Mouse (Mus musculus): ENCODE measurements around the gene Sult1a1.

Sult1a1 gene

DNA sequence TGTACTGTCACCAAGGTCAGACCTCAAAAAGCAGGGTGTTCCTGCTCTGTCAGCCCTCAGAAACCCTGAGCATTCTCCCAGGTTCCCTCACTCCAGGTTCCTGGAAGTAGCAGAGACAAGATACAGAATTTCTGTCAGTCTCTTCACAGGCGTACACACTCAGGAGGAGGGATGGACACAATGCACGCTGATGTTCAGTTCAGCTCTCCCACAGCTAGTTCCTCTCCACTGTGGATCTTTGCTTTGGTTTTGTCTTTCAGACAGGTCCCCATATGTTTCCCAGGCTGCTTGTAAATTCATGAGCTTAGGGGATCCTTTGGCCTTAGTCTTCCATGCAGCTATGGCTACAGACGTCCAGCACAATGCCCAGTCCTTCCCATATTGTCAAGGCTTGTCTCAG is 20.7 kb upstream of the Sult1a1 start:
- WGBS, result 44% methylated on average over 3 of the region's 3 CpGs

GRCm38 (mm10) chr7:126696303-126696702 is 20.1 kb upstream of the Sult1a1 start:
- 3% methylated on average over 17 of the region's 17 CpGs for WGBS

GRCm38 (mm10) chr7:126695631-126696207 is 19.5 kb upstream of the Sult1a1 start, which contains the start of gene Slx1b:
Gene Slx1b (minus strand): TSS chr7:126695784.
- WGBS, result under 1% methylated on average over 40 of the region's 40 CpGs

DNA sequence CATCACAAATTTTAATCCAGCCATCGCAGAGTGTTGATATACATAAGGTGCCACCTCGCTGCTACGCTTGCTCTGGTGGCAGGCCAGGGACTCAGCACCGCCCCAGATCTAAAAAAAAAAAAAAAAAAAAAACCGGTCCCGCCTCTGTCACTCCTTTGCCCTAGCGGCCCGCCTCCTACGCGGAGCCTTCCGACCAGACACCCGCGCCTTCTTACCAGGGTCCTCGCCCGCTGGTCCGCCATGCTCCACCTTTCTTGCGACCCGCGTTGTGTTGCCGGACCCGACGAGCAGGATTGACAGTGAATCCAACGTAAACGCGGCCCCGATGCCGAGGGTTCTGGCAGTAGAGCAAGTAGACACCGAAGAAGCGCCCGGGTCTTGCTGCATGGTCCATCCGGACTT is 19.0 kb upstream of the Sult1a1 start, which contains the start of gene Bola2:
Gene Bola2 (plus strand): TSS at position 192 of the 402 bp plus-strand sequence.
- under 1% methylated on average over 31 of the region's 31 CpGs for WGBS

DNA sequence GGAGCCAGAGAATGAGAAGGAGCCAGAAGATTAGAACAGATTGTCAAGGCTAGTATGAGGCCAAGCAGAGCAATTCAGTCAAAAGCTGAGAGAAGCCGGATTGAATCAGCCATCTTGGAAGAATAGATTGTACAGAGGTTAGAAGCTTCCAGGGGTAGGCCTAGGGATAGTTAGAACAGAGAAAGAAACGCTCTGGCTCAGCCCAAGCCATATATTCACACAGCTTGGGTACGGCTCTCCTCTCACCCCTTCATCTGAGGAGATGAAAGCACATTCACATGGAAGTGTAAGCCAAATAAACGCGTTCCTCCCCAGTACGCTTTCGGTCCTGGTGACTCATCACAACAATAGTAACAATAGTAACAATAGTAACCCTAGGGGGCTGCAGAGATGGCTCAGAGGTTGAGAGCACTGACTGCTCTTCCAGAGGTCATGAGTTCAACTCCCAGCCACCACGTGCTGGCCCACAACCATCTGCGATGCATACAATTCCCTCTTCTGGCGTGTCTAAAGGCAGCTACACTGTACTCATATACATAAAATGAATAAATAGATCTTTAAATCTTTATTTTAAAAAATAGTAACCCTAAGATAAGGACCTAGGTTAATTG is 18.3 kb upstream of the Sult1a1 start:
- WGBS, result 12% methylated on average over 10 of the region's 10 CpGs

DNA sequence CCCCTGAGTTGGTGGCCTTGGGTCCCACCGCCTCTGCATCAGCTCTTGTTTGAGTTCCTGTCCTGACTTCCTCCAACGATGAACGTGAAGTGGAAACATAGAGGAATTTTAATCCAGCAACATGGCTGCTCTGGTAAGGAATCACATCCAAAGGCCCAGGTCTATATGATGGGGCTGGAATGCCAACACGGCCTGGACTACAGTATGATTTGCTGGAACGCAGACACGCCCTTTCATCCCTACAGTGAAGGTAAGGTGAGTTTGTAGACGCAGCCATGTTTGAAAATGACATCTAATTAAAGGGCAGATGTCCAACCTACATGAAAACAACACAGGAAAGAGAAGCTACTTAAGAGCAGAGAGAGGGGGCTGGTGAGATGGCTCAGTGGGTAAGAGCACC is 17.5 kb upstream of the Sult1a1 start:
- WGBS, result 68% methylated on average over 7 of the region's 7 CpGs

GRCm38 (mm10) chr7:126693256-126693655 is 17.0 kb upstream of the Sult1a1 start:
- WGBS, result 14% methylated on average over 3 of the region's 3 CpGs

DNA sequence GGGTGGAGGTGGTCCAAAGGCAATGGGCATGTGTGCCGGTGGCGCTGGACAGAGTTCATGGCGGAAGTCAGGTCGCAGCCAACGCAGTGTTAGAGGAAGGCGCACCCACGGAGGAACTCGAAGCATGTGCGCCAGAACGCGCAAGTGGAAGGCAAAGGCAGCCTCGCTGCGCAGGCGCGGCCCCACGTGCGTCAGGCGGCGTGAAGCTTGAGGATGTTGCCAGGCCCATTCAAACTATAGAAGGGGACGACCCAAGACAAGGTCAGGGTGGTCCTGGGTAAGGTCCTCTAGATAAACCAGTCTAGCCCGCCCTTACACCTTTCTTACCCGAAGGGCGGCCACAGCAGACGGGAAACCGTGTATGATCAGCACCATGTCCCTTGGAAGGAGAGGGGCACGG is 16.2 kb upstream of the Sult1a1 start:
- whole genome bisulfite sequencing, result 94% methylated on average over 26 of the region's 26 CpGs

DNA sequence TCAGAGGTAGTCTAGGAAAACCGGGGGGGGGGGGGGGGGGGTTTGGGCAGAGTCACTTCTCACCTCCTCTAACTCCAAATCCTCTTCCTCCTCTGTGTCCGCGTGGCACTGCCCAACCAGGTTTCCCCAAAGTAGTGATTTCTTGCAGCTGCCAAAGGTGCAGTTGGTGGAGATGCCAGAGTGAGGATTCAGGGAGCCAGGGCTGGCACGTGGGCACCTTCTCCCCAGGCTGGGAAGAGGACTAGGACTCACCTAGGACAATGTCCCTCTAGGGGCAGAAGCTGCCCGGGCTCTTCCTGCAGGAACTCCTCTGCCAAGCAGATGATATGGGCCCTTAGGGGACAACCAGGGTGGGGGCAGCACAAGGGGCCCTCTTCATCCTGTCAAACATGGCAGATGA is 15.4 kb upstream of the Sult1a1 start:
- WGBS, result 72% methylated on average over 5 of the region's 5 CpGs

GRCm38 (mm10) chr7:126690737-126691136 is 14.5 kb upstream of the Sult1a1 start:
- WGBS, result 71% methylated on average over 3 of the region's 3 CpGs

- 87% methylated on average over 3 of the region's 3 CpGs for WGBS
These were observed 12.8 kb upstream of the Sult1a1 start for GRCm38 (mm10) chr7:126689021-126689420.

- 86% methylated on average over 4 of the region's 4 CpGs for WGBS
These were observed 11.9 kb upstream of the Sult1a1 start for GRCm38 (mm10) chr7:126688156-126688555.

DNA sequence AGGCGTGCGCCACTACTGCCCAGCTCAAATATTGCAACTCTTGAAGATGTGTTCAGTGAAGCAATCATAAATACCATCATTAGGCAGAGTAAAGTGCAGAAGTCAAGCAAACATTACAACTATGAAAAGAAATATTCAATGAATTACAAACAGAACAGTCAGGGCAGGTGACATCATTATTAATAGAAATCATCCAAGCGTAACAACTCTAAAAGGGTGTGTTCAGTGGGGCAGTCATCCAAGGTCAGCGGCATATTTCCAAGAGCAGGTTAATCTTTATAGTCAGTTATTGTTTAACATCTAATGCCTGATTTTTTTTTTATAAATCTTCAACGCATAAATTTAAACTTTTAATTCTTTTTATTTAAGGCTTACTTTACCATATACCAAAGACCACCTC is 5.0 kb upstream of the Sult1a1 start:
- WGBS, result 94% methylated on average over 5 of the region's 5 CpGs

DNA sequence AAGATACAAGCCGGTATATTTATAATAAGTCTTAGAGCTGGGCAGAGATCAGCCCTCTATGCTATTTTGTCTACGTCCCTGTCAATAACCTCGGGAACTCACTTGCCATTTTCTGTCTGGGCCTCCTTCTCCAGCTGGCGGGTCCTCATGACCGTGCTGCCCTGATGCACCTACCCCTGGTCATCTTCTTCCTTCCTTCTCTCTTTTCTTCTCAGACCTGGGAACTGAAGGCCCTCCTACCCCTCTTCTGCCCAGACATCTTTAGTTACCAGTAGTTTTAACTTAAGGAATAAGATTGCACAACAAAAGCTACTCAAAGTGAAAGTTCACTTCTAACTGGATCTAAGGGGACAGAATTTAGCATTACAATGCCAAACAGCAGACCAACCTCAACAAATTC is 3.5 kb upstream of the Sult1a1 start:
- 87% methylated on average over 5 of the region's 5 CpGs for WGBS

GRCm38 (mm10) chr7:126678545-126679341 is 2.5 kb upstream of the Sult1a1 start:
- WGBS, result 92% methylated on average over 8 of the region's 8 CpGs

DNA sequence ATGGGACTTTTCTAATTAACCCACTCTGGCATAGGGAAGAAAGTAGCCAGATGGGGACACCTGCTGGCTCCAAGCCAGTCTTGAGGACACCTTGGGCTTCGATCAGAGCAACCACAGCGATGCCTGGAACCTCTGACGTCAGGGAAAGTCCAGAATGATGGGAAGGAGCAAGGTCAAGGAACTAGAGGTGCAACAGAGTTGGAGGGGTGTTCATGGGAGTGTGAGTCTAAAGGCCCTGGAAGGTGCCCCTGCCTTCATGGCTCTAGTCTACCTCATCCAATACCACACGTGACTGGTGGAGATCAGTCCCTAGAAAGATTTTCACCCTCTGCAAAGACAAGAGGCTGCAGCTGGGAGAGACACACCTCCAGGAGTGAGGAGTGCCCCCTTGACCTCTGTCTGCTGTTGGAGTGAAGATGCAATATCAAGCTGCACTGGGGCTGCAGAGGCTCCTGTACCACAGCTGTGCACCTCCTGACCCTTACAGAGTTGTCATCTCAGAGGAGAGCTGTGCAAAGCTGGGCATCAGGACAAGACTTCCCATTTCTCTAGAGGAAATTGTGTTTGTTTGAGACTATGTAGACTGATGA is 494 bp upstream of the Sult1a1 start:
- WGBS, result 71% methylated on average over 4 of the region's 4 CpGs

GRCm38 (mm10) chr7:126675104-126675503 is 1.1 kb downstream of the Sult1a1 start:
- WGBS, result 94% methylated on average over 8 of the region's 8 CpGs

DNA sequence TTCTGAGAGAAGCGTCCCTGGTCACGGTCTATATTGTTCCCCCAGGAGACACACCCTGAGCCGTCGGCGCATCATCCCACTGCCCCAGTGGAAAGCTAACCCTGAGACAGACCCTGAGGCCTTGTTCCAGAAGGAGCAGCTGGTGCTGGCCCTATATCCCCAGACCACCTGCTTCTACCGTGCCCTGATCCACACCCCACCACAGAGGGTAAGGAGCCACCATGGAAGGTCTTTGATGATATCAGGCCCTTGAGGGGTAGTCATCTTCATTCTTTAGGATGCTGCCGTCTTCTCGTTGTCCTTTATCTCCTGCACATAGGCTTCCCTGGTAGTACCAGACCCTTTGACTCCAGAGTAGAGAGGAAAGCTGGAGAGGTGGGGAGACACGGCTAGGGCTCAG is 4.1 kb downstream of the Sult1a1 start:
- 95% methylated on average over 9 of the region's 9 CpGs for WGBS

DNA sequence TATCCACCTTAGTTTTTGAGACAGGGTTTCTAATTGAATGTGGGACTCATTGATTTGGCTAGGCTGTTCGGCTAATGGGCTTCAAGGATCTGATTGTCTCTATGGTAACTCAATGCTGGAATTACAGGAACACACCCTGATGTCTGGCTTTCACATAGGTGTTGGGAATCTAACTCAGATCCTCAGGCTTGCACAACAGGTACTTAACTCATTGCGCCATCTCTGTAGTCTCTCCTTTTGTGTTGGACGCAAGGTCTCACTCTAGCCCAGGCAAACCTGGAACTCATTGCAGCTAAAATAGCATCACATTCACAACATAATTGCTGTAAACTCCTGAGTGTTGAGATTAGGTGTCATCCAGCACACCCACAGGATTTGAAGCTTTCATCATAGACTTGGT is 6.1 kb downstream of the Sult1a1 start:
- over 99% methylated on average over 3 of the region's 3 CpGs for WGBS

DNA sequence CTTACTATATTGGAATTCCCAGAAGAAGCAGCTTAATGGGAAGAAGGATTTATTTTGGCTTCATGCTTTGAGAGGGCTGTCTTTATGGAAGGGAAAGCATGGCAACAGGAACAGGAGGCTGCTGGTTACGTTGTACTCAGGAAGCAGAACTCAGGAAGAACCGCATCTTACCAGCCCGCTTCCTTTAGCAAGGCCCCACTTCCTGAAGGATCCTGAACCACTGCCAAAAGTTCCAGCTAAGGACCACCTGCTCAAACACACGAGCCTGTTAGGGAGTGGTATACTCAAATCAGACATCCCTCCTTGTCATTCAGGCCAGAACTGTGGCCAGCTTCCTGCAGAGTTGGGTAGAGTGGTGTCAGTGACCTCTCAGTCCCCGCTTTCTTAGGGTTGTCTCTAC is 7.8 kb downstream of the Sult1a1 start:
- 69% methylated on average over 5 of the region's 5 CpGs for WGBS

DNA sequence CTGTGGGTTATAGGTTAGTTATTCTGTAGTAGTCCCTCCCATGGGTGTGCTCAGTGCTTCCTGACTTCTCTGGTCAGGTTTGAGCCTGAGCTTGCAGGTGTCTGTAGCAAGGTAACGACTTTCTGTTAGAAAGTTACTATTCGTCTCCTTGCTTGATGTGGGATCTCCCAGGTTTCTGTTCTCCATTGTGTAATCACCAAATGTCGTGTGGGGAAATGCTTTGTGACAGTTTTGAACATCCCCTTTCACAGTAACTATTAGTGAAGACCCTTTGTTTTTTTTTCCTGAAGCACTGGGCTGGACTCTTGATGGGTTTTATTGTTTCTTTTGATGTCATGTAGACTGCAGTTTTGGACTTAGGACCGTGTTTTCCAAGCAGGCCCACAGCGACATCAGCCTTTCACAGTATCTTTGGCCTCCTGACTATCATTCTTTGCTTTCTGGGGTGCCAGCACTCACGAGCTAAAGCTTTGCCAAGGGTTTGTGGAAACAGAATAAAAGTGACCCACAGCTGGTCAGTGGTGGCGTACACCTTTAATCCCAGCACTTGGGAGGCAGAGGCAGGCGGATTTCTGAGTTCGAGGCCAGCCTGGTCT is 8.6 kb downstream of the Sult1a1 start:
- WGBS, result 78% methylated on average over 9 of the region's 9 CpGs

DNA sequence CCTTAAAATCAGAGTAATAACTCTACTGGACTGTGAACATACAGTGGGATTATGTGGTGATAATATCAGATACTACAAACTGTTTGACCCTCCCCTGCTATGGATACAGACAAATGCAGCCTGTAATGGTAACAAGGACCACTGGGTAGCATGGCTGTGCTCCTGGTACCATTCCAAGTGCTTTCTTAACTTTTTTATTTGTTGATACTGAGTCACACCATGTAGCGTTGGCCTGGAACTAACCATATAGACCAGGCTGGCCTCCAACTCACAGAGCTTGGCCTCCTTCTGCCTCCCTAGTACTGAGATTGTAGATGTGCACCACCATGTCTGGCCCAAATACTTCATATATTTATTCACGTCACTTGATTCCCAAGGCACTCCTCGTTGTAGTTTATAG is 11.0 kb downstream of the Sult1a1 start:
- WGBS, result 92% methylated on average over 3 of the region's 3 CpGs
